Mouse (Mus musculus): ENCODE data around the gene Zfp382. TPM values are rescaled to one million over a fixed set of nuclear protein-coding genes. Genes with fewer than 3 reads are reported as not detected.
"Not testable (repeated sequence)": the region's sequence is repeated elsewhere in the genome, so short reads cannot be mapped to it uniquely, and the experiment has no call there.

Zfp382 gene
- total RNA-seq, 2 experiments from 2014 or later: 30.1 to 37.5 TPM

DNA sequence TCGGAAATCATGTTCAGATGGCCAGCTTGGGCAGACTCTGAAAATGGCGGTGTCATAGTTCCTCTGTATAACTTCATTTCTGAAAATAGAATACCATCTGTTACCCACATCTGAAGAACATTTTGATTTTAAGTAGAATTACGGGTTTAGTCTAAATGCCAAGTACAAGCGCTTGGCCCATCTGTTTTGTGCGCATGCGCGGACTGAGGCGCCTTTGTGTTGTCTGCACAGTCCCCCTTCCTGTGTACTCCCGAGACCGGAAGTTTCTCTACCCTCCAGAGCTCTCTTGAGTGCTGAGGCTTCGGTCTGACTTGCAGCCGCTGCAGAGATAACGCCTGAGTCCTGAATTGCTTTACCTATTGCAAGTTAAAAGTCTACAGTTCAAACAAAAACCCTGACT, 22.4 kb upstream of the Zfp382 start:
- TF ChIP-seq CTCF (conservative IDR thresholded peaks at IDR 0.05): no peak
- Histone ChIP-seq H3K4me3 (peak overlapping the region; percentile 51), H3K27ac (peak overlapping the region; percentile 86)
- peak; percentile 84 to 87 for DNase-seq (ENCODE audit: low spot score in 2 of 2)

DNA sequence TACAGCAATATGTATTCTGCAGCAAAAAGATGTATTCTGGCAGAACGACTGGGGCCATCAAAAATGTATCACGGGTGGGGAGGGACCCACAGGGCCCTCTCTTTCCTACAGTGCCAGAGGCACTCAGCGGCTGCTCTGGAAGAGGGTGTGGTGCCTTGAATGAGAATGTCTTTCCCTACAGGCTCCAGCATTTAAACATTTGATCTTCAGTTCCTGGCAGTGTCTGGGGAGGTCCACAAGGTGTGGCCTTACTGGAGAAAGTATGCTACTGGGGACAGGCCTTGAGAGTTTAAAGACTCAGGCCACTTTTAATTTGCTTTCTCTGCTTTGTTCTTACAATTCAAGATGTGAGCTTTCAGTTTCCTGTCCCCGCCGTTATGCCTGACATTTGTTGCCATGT, 5.7 kb upstream of the Zfp382 start:
- Histone ChIP-seq H3K27ac (no peak overlapping the region), H3K4me3 (no peak overlapping the region)
- no peak for TF ChIP-seq CTCF (conservative IDR thresholded peaks at IDR 0.05)
- DNase-seq (ENCODE audit: low spot score in 2 of 2): no peak

- not testable (repeated sequence) for DNase-seq (ENCODE audit: low spot score in 2 of 2); H3K27ac ChIP-seq; H3K4me3 ChIP-seq
Observed at GRCm38 (mm10) chr7:30117935-30118334, 3.8 kb upstream of the Zfp382 start.

DNA sequence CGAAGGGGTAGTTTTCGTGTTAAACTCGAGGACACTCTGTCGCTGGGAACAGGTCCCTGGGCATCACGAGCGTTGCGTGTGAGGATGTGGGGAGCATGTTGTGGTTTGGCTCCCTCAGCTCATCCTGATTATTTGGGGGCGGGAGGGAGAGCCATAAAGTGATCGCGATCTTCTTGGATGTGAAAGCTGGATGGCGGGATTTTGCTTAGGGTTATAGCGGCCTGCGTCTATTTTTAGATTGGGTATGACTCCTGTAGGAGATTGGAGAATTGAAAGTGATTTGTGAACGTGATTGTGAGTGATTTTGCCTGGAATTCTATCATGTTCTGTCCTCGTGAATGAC, 417 bp downstream of the Zfp382 start:
- TF ChIP-seq CTCF (conservative IDR thresholded peaks at IDR 0.05): no peak
- Histone ChIP-seq H3K4me3 (peak overlapping the region; percentile 82), H3K27ac (peak overlapping the region; percentile 93)
- no peak for DNase-seq (ENCODE audit: low spot score in 2 of 2)

DNA sequence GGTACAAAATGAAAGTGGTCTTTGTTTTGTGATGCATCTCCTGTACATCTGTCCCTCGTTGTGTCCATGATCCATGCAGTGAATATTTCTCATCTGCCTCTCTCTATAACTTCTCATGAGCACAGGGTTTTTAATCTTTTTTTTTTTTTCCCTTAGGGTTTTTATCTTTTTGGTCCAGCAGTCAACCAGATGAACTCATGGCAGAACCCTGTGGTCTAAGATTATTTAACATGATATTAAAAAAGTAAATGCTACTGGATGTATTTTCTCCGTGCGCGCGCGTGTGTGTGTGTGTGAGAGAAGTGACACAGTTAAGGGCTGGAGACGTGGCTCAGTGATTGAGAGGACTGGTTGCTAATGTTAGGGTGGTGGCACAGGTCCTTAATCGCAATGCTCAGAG, 8.2 kb downstream of the Zfp382 start:
- Histone ChIP-seq H3K27ac (no peak overlapping the region), H3K4me3 (no peak overlapping the region)
- no peak for TF ChIP-seq CTCF (conservative IDR thresholded peaks at IDR 0.05)
- DNase-seq (ENCODE audit: low spot score in 2 of 2): no peak

DNA sequence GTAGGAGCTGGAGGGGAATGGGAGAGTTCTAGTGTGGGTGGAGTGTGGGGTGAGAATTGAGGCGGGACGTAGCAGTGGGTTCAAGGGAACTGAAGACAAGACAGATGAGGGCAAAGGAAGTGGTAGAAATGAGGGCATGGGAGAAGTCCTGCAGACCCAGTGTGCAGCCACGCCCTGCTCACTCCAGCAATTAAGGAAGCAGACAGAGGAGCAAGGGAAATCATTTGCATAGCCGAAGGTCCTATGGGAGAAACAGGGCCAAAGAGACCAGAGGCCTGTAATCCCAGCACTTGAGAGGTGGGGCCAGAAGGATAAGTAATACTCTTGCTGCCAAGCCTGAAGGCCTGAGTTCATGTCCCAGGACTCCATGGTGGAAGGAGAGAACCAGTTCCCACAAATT, 10.7 kb downstream of the Zfp382 start:
- Histone ChIP-seq H3K27ac (no peak overlapping the region), H3K4me3 (no peak overlapping the region)
- no peak for TF ChIP-seq CTCF (conservative IDR thresholded peaks at IDR 0.05)
- DNase-seq (ENCODE audit: low spot score in 2 of 2): no peak

DNA sequence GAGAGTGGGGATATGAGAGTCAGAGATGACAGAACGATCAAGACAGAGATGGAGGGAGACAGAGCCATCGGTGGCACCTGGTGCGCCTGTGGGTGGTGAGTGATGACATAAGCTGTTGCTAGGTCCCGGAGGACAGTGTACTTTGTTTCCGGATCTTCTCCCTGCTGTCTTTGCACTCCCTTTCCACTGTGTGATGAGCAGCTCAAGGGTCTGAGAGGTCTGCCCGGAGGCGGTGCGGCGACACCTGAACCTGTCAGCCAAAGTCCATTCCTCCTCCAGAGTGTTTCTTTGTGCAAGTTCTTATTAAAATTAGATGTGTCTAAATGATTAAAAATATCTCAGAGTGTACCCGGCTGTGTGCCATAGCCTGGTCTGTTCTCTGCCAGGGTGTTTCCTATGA, 15.1 kb downstream of the Zfp382 start:
- TF ChIP-seq CTCF (conservative IDR thresholded peaks at IDR 0.05): no peak
- H3K27ac ChIP-seq: peak overlapping the region; percentile 76
- H3K4me3 ChIP-seq: peak overlapping the region; percentile 29; the same call in 1 of the 2 replicates
- DNase-seq (ENCODE audit: low spot score in 2 of 2): peak in 1 of 2 experiments; percentile 39

DNA sequence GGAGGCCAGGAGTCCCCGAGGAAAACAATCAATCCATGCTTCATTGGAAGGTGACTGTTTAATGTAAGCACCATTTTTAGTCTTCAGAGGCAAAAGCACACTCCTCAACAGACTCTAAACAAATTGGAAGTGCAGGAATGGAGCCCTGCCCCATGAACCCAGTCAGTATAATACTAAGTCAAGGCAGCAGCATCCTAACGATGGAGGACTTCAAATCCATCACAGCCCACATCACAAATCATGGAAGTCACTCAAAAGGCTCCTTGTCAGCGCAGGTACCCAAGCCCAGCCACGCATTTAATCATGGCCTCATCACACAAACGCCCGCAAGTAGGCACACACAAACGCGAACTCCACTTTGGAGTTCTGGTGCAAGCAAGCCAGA, 21.4 kb downstream of the Zfp382 start:
- Histone ChIP-seq H3K27ac (peak overlapping the region; percentile 74), H3K4me3 (peak overlapping the region; percentile 65)
- TF ChIP-seq CTCF (conservative IDR thresholded peaks at IDR 0.05): no peak
- DNase-seq (ENCODE audit: low spot score in 2 of 2): no peak

DNA sequence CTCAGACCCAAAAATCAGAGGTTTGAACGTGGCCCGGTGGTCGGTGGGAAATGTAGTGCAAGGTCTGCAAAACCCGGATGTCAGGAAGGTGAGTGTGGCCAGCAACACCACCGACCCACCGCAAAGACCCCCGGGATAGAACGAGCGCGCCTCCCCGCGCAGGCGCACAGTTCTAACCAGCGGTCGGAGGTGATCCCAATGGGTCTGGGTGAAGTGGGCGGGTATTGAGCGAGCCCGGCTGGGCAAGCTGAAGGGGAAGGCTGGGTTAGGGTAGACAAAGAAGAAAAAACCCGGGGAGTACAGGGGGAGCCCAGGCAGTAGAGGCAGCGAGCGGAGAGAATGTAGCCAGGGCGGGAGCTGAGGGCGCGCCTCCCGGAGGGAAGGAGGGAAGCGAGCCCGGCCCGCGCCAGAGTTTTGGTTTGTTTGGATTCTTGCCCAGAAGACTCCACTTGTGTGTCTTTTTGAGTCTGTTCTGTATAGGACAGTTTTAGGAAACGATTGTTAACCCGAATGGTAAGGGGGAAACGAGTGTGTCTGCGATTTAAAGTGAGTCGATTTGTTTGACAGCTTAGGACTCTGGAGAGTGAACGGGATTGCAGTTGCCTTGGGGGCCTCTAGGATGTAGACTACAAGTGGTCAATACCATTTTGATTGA, 21.9 kb downstream of the Zfp382 start:
- H3K4me3 ChIP-seq: peak overlapping the region; percentile 65
- peak overlapping the region; percentile 74 for H3K27ac ChIP-seq
- TF ChIP-seq CTCF (conservative IDR thresholded peaks at IDR 0.05): peak; percentile 32; the same call in 1 of the 2 replicates
- DNase-seq (ENCODE audit: low spot score in 2 of 2): peak; percentile 68 to 72

- no peak for DNase-seq (ENCODE audit: low spot score in 2 of 2)
- no peak overlapping the region for H3K4me3 ChIP-seq
- TF ChIP-seq CTCF (conservative IDR thresholded peaks at IDR 0.05): no peak
- no peak overlapping the region for H3K27ac ChIP-seq
Observed at GRCm38 (mm10) chr7:30147011-30147410, 25.3 kb downstream of the Zfp382 start.

GRCm38 (mm10) chr7:30154040-30154439, 32.3 kb downstream of the Zfp382 start:
- no peak for DNase-seq (ENCODE audit: low spot score in 2 of 2)
- peak; percentile 41 for TF ChIP-seq CTCF (conservative IDR thresholded peaks at IDR 0.05)
- H3K4me3 ChIP-seq: no peak overlapping the region
- no peak overlapping the region for H3K27ac ChIP-seq

DNA sequence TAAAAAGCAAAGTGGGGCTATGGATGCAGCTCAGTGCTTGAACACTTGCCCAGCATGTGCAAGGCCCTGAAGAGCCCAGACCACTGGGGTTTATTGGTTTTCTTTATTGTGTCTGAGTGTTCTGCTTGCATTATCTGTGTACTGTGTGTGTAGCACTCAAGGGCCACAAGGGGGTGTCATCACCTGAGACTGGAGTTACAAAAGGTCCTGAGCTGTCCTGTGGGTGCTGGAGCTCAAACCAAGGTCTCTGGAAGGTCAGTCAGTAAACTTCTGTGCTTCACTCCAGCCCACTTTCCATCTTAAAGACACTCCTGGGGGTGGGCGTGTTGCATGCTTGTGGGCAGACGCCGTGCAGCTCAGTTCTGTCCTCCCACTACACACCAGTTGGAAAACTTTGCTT, 33.8 kb downstream of the Zfp382 start:
- Histone ChIP-seq H3K27ac (no peak overlapping the region), H3K4me3 (no peak overlapping the region)
- TF ChIP-seq CTCF (conservative IDR thresholded peaks at IDR 0.05): no peak
- no peak for DNase-seq (ENCODE audit: low spot score in 2 of 2)

DNA sequence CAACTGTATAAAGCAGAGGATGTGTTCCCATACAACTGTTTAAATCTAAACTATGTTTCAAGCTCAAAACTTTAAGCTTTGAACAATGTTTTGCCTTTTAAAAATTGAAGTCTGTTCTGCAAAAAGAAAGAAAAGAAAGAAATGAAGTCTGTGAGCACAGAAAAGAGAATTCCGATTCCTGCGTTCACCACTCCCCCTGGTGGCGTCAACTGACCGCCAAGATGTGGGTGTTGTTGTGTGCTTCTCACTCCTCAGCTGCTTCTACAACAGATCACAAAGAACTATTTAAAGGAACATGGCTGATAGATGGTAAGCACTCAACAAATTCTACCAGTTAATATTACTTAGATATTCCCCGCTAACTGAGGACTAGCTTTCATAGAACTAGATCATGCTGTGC, 41.4 kb downstream of the Zfp382 start:
- TF ChIP-seq CTCF (conservative IDR thresholded peaks at IDR 0.05): peak; percentile 57
- no peak overlapping the region for H3K27ac ChIP-seq
- H3K4me3 ChIP-seq: no peak overlapping the region
- no peak for DNase-seq (ENCODE audit: low spot score in 2 of 2)

DNA sequence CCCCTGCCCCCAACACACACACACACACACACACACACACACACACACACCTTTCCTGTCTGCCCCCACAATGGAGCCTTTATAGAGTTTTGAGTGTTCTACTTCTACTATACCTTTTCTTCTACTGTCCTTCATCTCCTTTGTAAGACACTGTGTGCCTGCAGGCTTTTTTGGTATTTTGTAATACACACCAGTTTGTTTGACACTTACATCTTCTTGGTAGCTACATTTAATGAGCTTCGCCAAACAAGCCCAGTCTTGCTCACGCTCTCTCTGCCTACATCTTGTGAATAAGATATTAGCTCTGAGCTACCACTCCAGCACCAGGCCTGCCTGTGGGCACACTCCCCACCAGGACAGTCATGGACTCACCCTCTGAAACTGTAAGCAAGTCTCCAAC, 43.0 kb downstream of the Zfp382 start:
- DNase-seq (ENCODE audit: low spot score in 2 of 2): no peak
- Histone ChIP-seq H3K27ac (no peak overlapping the region), H3K4me3 (no peak overlapping the region)
- no peak for TF ChIP-seq CTCF (conservative IDR thresholded peaks at IDR 0.05)
